Mouse (Mus musculus): ENCODE data around the gene Prkn. TPM values are rescaled to one million over a fixed set of nuclear protein-coding genes. Genes with fewer than 3 reads are reported as not detected.

The Prkn gene
- polyA plus RNA-seq, 1 experiment from 2014 or later: 2.8 TPM

GRCm38 (mm10) chr17:11284246-11284645 is 444.1 kb downstream of the Prkn start:
- Histone ChIP-seq H3K9me3 (ENCODE audit: low read length) (no peaks in the 10 kb centered on the region), H3K27ac (ENCODE audit: low read length) (no peak overlapping the region), H3K4me1 (ENCODE audit: insufficient read depth, low read length) (no peaks in the 10 kb centered on the region), H3K27me3 (ENCODE audit: insufficient read depth, low read length) (no peaks in the 10 kb centered on the region), H3K36me3 (ENCODE audit: insufficient read depth, low read length) (no peaks in the 10 kb centered on the region), H3K4me2 (replicated peaks; ENCODE audit: low read depth, low read length) (no peak overlapping the region), H3K9ac (replicated peaks; ENCODE audit: low read length) (no peak overlapping the region), H3K4me3 (ENCODE audit: low read length) (no peak overlapping the region)
- 64% methylated on average over 4 of the region's 4 CpGs for WGBS
- no peak for ATAC-seq (ENCODE audit: low FRiP score, low TSS enrichment)

- H3K27me3 ChIP-seq (ENCODE audit: insufficient read depth, low read length): no peaks in the 10 kb centered on the region
- H3K36me3 ChIP-seq (ENCODE audit: insufficient read depth, low read length): no peaks in the 10 kb centered on the region
- H3K9me3 ChIP-seq (ENCODE audit: low read length): no peaks in the 10 kb centered on the region
- 66% methylated on average over 3 of the region's 3 CpGs for WGBS
- H3K4me2 ChIP-seq (replicated peaks; ENCODE audit: low read depth, low read length): no peak overlapping the region
- no peak overlapping the region for H3K27ac ChIP-seq (ENCODE audit: low read length)
- ATAC-seq (ENCODE audit: low FRiP score, low TSS enrichment): no peak
- H3K9ac ChIP-seq (replicated peaks; ENCODE audit: low read length): no peak overlapping the region
- H3K4me3 ChIP-seq (ENCODE audit: low read length): no peak overlapping the region
- H3K4me1 ChIP-seq (ENCODE audit: insufficient read depth, low read length): no peaks in the 10 kb centered on the region
Observed at GRCm38 (mm10) chr17:11290183-11290582, 450.0 kb downstream of the Prkn start.

- Histone ChIP-seq H3K4me1 (ENCODE audit: insufficient read depth, low read length) (no peaks in the 10 kb centered on the region), H3K4me3 (ENCODE audit: low read length) (no peak overlapping the region), H3K36me3 (ENCODE audit: insufficient read depth, low read length) (no peaks in the 10 kb centered on the region), H3K27me3 (ENCODE audit: insufficient read depth, low read length) (no peaks in the 10 kb centered on the region), H3K9me3 (ENCODE audit: low read length) (no peaks in the 10 kb centered on the region), H3K27ac (ENCODE audit: low read length) (no peak overlapping the region), H3K4me2 (replicated peaks; ENCODE audit: low read depth, low read length) (no peak overlapping the region), H3K9ac (replicated peaks; ENCODE audit: low read length) (no peak overlapping the region)
- WGBS: 35% methylated on average over 9 of the region's 9 CpGs
- no peak for ATAC-seq (ENCODE audit: low FRiP score, low TSS enrichment)
Observed at GRCm38 (mm10) chr17:11303116-11303515, 462.9 kb downstream of the Prkn start.

GRCm38 (mm10) chr17:11309843-11310242 is 469.7 kb downstream of the Prkn start:
- Histone ChIP-seq H3K27me3 (ENCODE audit: insufficient read depth, low read length) (no peaks in the 10 kb centered on the region), H3K36me3 (ENCODE audit: insufficient read depth, low read length) (no peaks in the 10 kb centered on the region), H3K4me1 (ENCODE audit: insufficient read depth, low read length) (no peaks in the 10 kb centered on the region), H3K27ac (ENCODE audit: low read length) (no peak overlapping the region), H3K9me3 (ENCODE audit: low read length) (no peaks in the 10 kb centered on the region), H3K9ac (replicated peaks; ENCODE audit: low read length) (no peak overlapping the region), H3K4me2 (replicated peaks; ENCODE audit: low read depth, low read length) (no peak overlapping the region), H3K4me3 (ENCODE audit: low read length) (no peak overlapping the region)
- 5% methylated on average over 1 of the region's 1 CpGs for WGBS
- no peak for ATAC-seq (ENCODE audit: low FRiP score, low TSS enrichment)

- 73% methylated on average over 2 of the region's 2 CpGs for WGBS
- Histone ChIP-seq H3K9ac (replicated peaks; ENCODE audit: low read length) (no peak overlapping the region), H3K27ac (ENCODE audit: low read length) (no peak overlapping the region), H3K36me3 (ENCODE audit: insufficient read depth, low read length) (no peaks in the 10 kb centered on the region), H3K4me3 (ENCODE audit: low read length) (no peak overlapping the region), H3K4me1 (ENCODE audit: insufficient read depth, low read length) (no peaks in the 10 kb centered on the region), H3K4me2 (replicated peaks; ENCODE audit: low read depth, low read length) (no peak overlapping the region), H3K27me3 (ENCODE audit: insufficient read depth, low read length) (no peaks in the 10 kb centered on the region), H3K9me3 (ENCODE audit: low read length) (no peaks in the 10 kb centered on the region)
- ATAC-seq (ENCODE audit: low FRiP score, low TSS enrichment): no peak
Observed at GRCm38 (mm10) chr17:11314163-11314562, 474.0 kb downstream of the Prkn start.

GRCm38 (mm10) chr17:11315675-11316074 is 475.5 kb downstream of the Prkn start:
- H3K9ac ChIP-seq (replicated peaks; ENCODE audit: low read length): no peak overlapping the region
- H3K27ac ChIP-seq (ENCODE audit: low read length): no peak overlapping the region
- WGBS: 92% methylated on average over 4 of the region's 4 CpGs
- no peaks in the 10 kb centered on the region for H3K36me3 ChIP-seq (ENCODE audit: insufficient read depth, low read length)
- H3K4me1 ChIP-seq (ENCODE audit: insufficient read depth, low read length): no peaks in the 10 kb centered on the region
- H3K4me3 ChIP-seq (ENCODE audit: low read length): no peak overlapping the region
- no peak for ATAC-seq (ENCODE audit: low FRiP score, low TSS enrichment)
- H3K4me2 ChIP-seq (replicated peaks; ENCODE audit: low read depth, low read length): no peak overlapping the region
- no peaks in the 10 kb centered on the region for H3K9me3 ChIP-seq (ENCODE audit: low read length)
- H3K27me3 ChIP-seq (ENCODE audit: insufficient read depth, low read length): no peaks in the 10 kb centered on the region

GRCm38 (mm10) chr17:11318946-11319345 is 478.8 kb downstream of the Prkn start:
- WGBS: 84% methylated on average over 7 of the region's 7 CpGs
- Histone ChIP-seq H3K27ac (ENCODE audit: low read length) (no peak overlapping the region), H3K4me2 (replicated peaks; ENCODE audit: low read depth, low read length) (no peak overlapping the region), H3K9ac (replicated peaks; ENCODE audit: low read length) (no peak overlapping the region), H3K9me3 (ENCODE audit: low read length) (no peaks in the 10 kb centered on the region), H3K27me3 (ENCODE audit: insufficient read depth, low read length) (no peaks in the 10 kb centered on the region), H3K4me3 (ENCODE audit: low read length) (no peak overlapping the region), H3K4me1 (ENCODE audit: insufficient read depth, low read length) (no peaks in the 10 kb centered on the region), H3K36me3 (ENCODE audit: insufficient read depth, low read length) (no peaks in the 10 kb centered on the region)
- no peak for ATAC-seq (ENCODE audit: low FRiP score, low TSS enrichment)

GRCm38 (mm10) chr17:11319666-11320360 is 479.6 kb downstream of the Prkn start:
- Histone ChIP-seq H3K9me3 (ENCODE audit: low read length) (no peaks in the 10 kb centered on the region), H3K27me3 (ENCODE audit: insufficient read depth, low read length) (no peaks in the 10 kb centered on the region), H3K9ac (replicated peaks; ENCODE audit: low read length) (no peak overlapping the region), H3K36me3 (ENCODE audit: insufficient read depth, low read length) (no peaks in the 10 kb centered on the region), H3K27ac (ENCODE audit: low read length) (no peak overlapping the region), H3K4me2 (replicated peaks; ENCODE audit: low read depth, low read length) (no peak overlapping the region), H3K4me3 (ENCODE audit: low read length) (no peak overlapping the region), H3K4me1 (ENCODE audit: insufficient read depth, low read length) (no peaks in the 10 kb centered on the region)
- 68% methylated on average over 7 of the region's 7 CpGs for WGBS
- no peak for ATAC-seq (ENCODE audit: low FRiP score, low TSS enrichment)

GRCm38 (mm10) chr17:11332081-11332480 is 491.9 kb downstream of the Prkn start:
- no peaks in the 10 kb centered on the region for H3K9me3 ChIP-seq (ENCODE audit: low read length)
- no peak for ATAC-seq (ENCODE audit: low FRiP score, low TSS enrichment)
- 50% methylated on average over 8 of the region's 8 CpGs for WGBS

GRCm38 (mm10) chr17:11333741-11334140 is 493.6 kb downstream of the Prkn start:
- Histone ChIP-seq H3K4me1 (ENCODE audit: insufficient read depth, low read length) (no peaks in the 10 kb centered on the region), H3K9me3 (ENCODE audit: low read length) (no peaks in the 10 kb centered on the region), H3K36me3 (ENCODE audit: insufficient read depth, low read length) (no peaks in the 10 kb centered on the region), H3K4me3 (ENCODE audit: low read length) (no peak overlapping the region), H3K27me3 (ENCODE audit: insufficient read depth, low read length) (no peaks in the 10 kb centered on the region), H3K4me2 (replicated peaks; ENCODE audit: low read depth, low read length) (no peak overlapping the region), H3K9ac (replicated peaks; ENCODE audit: low read length) (no peak overlapping the region), H3K27ac (ENCODE audit: low read length) (no peak overlapping the region)
- 81% methylated on average over 3 of the region's 3 CpGs for WGBS
- no peak for ATAC-seq (ENCODE audit: low FRiP score, low TSS enrichment)

More at GRCm38 (mm10) chr17:11332081-11332480, 491.9 kb downstream of the Prkn start:
- no peak overlapping the region for H3K27ac ChIP-seq (ENCODE audit: low read length)
- no peaks in the 10 kb centered on the region for H3K36me3 ChIP-seq (ENCODE audit: insufficient read depth, low read length)
- no peak overlapping the region for H3K9ac ChIP-seq (replicated peaks; ENCODE audit: low read length)
- H3K4me3 ChIP-seq (ENCODE audit: low read length): no peak overlapping the region
- H3K4me1 ChIP-seq (ENCODE audit: insufficient read depth, low read length): no peaks in the 10 kb centered on the region
- H3K4me2 ChIP-seq (replicated peaks; ENCODE audit: low read depth, low read length): no peak overlapping the region
- H3K27me3 ChIP-seq (ENCODE audit: insufficient read depth, low read length): no peaks in the 10 kb centered on the region

Data from kidney, embryonic 16.5 days (tissue).